Mouse (Mus musculus) stomach, postnatal 0 days (tissue): ENCODE measurements around the gene Cdkn1a. TPM values are rescaled to one million over a fixed set of nuclear protein-coding genes. Genes with fewer than 3 reads are reported as not detected.

Experiments
- ATAC-seq: fragments of 200-750 bp; cut with Nextera tagmentation; 2 replicates; pipeline ENCODE4 v1.8.0; 2017; ENCODE audit not compliant: low FRiP score, low TSS enrichment
- DNase-seq: peaks from one replicate; pipeline ENCODE4 v3.0.0-alpha.2; 2016; ENCODE audit warnings: low spot score
- H3K27ac ChIP-seq: fragments of 300-500 bp; sonication (generic); replicated peaks from 2 replicates; pipeline ENCODE4 v1.5.1; 2014; ENCODE audit warnings: mild to moderate bottlenecking, control low read depth
- H3K27me3 ChIP-seq: fragments of 300-500 bp; sonication (generic); 2 replicates; pipeline ENCODE4 v1.6.1; 2014; ENCODE audit warnings: low read length; ENCODE audit not compliant: control insufficient read depth, insufficient read depth
- H3K36me3 ChIP-seq: fragments of 300-500 bp; sonication (generic); 2 replicates; pipeline ENCODE4 v1.6.1; 2014; ENCODE audit warnings: low read length, mixed read lengths; ENCODE audit not compliant: control insufficient read depth, insufficient read depth
- H3K4me1 ChIP-seq: fragments of 300-500 bp; sonication (generic); replicated peaks from 2 replicates; pipeline ENCODE4 v1.6.1; 2014; ENCODE audit warnings: antibody characterized with exemption; ENCODE audit not compliant: control insufficient read depth, insufficient read depth
- H3K4me2 ChIP-seq: fragments of 300-500 bp; sonication (generic); replicated peaks from 2 replicates; pipeline ENCODE4 v1.6.1; 2014; ENCODE audit warnings: low read depth, mild to moderate bottlenecking, control low read depth, moderate library complexity
- H3K4me3 ChIP-seq: fragments of 300-500 bp; sonication (generic); 2 replicates; pipeline ENCODE4 v1.5.1; 2014; ENCODE audit warnings: low read depth, low read length, control low read depth
- H3K9ac ChIP-seq: fragments of 300-500 bp; sonication (generic); 2 replicates; pipeline ENCODE4 v1.6.1; 2014; ENCODE audit warnings: mild to moderate bottlenecking, low read length, control low read depth, mixed read lengths
- H3K9me3 ChIP-seq: fragments of 300-500 bp; sonication (generic); 2 replicates; pipeline ENCODE4 v1.6.1; 2016; ENCODE audit warnings: low read length; ENCODE audit not compliant: control insufficient read depth
- CTCF ChIP-seq: IDR thresholded peaks from 2 replicates; pipeline ENCODE4 v1.5.1; 2016; ENCODE audit warnings: antibody characterized with exemption, low read depth, mild to moderate bottlenecking, moderate library complexity
- EP300 ChIP-seq: optimal IDR thresholded peaks from 2 replicates; pipeline ENCODE3; 2016; ENCODE audit warnings: antibody characterized with exemption
- WGBS: fragments of 180-500 bp; shearing (Covaris S2); extraction: QIAGEN DNeasy Blood & Tissue Kit; methylation state at CpG from one replicate; pipeline ENCODE4 v1.1.7; 2014; 5-methylcytosine and 5-hydroxymethylcytosine counted together
- polyA plus RNA-seq: library from polyadenylated mRNA; unstranded; fragments of >200 nt; fragmentation: Nextera tagmentation; extraction: Ambion mirVana; gene quantifications from 2 replicates; pipeline ENCODE4 v1.2.1, GENCODE M21; 2015

Cdkn1a gene
- polyA plus RNA-seq, 1 experiment from 2014 or later: 484 TPM

DNA sequence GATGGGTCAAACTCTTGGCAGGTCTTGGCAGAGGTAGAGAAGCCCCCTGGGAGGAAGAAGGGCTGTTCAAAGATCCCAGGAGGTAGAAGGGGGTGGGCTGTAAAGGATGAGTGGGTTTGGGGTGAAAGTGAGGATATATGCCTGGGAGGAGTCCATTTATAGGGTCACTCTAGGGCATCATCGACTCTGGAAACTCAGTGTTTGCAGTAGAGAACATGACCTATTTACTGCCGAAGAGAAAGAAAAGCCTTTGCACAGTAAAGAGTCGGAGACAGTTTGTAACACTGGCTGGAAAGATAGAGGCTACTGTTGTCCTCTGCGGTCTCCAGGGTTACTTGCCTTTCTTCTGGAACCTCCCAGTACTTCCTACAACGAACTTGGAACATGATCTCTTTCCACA lies 17.5 kb upstream of the Cdkn1a start:
- no peaks in the 10 kb centered on the region for H3K36me3 ChIP-seq
- H3K9me3 ChIP-seq: no peaks in the 10 kb centered on the region
- DNase-seq: no peak
- no peak for TF ChIP-seq CTCF
- no peak for TF ChIP-seq EP300
- peaks cover 7% of the 10 kb centered on the region for H3K4me1 ChIP-seq
- WGBS: 40% methylated on average over 5 of the region's 5 CpGs
- H3K27me3 ChIP-seq: no peaks in the 10 kb centered on the region
- H3K4me2 ChIP-seq: 0 out of 2 replicates have a peak overlapping the region, but pooled peaks have one; percentile 8
- H3K27ac ChIP-seq: no peak overlapping the region
- ATAC-seq: no peak
- H3K4me3 ChIP-seq: no peak overlapping the region
- no peak overlapping the region for H3K9ac ChIP-seq

DNA sequence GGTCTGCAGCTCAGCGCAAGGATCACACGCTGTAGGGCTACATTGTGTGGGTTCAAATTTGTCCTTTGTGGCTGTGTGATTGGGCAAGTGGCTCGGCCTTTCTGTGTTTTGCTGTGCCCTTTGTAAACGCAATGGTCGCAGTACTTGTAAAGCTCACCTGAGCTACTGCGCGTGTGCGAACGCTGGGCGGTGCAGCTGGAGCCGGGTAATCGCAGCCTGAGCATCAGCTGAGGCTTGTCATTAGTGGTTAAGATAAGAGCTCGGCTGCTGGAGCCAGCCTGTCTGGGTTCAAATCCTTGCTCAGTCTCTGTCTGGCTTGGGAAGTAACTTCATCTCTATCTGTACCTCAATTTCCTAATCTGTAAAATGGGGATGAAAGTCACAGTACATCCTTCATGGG lies 16.7 kb upstream of the Cdkn1a start:
- ATAC-seq: 0 out of 2 replicates have a peak, but pooled peaks have one; percentile 18

DNA sequence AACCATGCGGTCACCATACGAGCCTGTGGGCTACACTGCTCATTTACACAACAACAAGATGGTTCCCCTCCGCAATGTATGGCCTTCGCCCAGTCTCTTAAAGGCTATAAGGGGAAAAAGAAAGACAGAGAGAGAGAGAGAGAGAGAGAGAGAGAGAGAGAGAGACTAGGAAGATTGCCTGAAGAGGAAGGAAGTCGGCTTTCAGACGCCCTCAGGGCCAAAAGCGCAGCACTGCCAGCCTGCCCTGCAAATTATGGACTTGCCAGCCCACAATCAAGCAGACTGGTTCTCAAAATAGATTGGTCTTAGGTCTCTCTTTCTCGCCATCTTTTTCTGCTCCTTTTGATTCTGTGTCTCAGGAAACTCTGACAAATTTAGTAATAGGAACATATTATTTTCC lies 14.5 kb upstream of the Cdkn1a start:
- no peak overlapping the region for H3K9ac ChIP-seq
- DNase-seq: no peak
- no peak overlapping the region for H3K4me3 ChIP-seq
- no peaks in the 10 kb centered on the region for H3K27me3 ChIP-seq
- WGBS: 87% methylated on average over 8 of the region's 8 CpGs
- H3K4me2 ChIP-seq: no peak overlapping the region
- H3K27ac ChIP-seq: no peak overlapping the region
- H3K36me3 ChIP-seq: no peaks in the 10 kb centered on the region
- TF ChIP-seq EP300: no peak
- no peak for TF ChIP-seq CTCF
- H3K9me3 ChIP-seq: no peaks in the 10 kb centered on the region
- no peak for ATAC-seq
- H3K4me1 ChIP-seq: peaks cover 7% of the 10 kb centered on the region

More for the DNA sequence above, 16.7 kb upstream of the Cdkn1a start:
- peaks cover 7% of the 10 kb centered on the region for H3K4me1 ChIP-seq
- peak; percentile 61 for DNase-seq
- H3K9me3 ChIP-seq: no peaks in the 10 kb centered on the region
- no peak for TF ChIP-seq EP300
- TF ChIP-seq CTCF: no peak
- no peak overlapping the region for H3K4me3 ChIP-seq
- H3K4me2 ChIP-seq: no peak overlapping the region
- WGBS: 69% methylated on average over 13 of the region's 13 CpGs
- H3K36me3 ChIP-seq: no peaks in the 10 kb centered on the region
- H3K9ac ChIP-seq: no peak overlapping the region
- H3K27me3 ChIP-seq: no peaks in the 10 kb centered on the region
- no peak overlapping the region for H3K27ac ChIP-seq

DNA sequence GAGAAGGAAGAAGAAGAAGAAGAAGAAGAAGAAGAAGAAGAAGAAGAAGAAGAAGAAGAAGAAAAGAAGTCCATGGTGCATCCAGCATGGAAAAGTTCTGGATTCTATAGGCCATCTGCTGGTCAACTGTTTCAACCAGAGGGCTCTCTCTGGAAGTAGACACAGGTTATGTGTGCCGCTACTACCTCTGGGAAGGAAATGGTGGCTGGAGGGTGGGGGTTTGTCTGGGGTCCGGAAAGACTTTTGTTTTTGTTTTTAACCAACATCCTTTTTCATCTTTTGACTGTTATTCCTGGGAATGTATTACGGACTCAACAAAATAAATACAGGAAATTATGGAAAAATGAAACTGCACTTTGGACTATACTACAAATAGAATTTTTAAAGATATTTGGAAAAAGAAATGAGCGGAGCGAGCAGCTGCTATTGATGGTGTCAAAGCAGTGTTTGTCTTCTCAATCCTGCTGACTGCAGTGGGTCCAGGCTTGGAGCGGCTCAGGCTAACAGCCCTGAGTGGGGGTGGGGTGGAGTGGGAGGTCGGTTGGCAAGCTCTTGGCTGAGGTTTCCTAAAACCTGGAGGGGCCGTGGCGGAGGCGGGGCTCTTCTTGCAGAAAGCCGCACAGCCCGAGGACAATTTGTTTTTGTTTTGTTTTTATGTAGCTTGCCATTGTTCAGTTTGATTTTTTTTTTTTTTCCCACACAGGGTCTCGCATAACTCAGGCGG lies 12.8 kb upstream of the Cdkn1a start:
- DNase-seq: peak; percentile 47
- no peaks in the 10 kb centered on the region for H3K36me3 ChIP-seq
- H3K27me3 ChIP-seq: no peaks in the 10 kb centered on the region
- no peak for ATAC-seq
- no peak for TF ChIP-seq EP300
- TF ChIP-seq CTCF: 0 out of 2 replicates have a peak, but pooled peaks have one; percentile 16
- peak overlapping the region; percentile 45; the same call in 1 of the 2 replicates for H3K27ac ChIP-seq
- peak overlapping the region; percentile 29 for H3K4me3 ChIP-seq
- H3K4me1 ChIP-seq: peaks cover 6% of the 10 kb centered on the region
- H3K9ac ChIP-seq: peak overlapping the region; percentile 48
- H3K4me2 ChIP-seq: peak overlapping the region; percentile 60
- no peaks in the 10 kb centered on the region for H3K9me3 ChIP-seq
- 12% methylated on average over 14 of the region's 14 CpGs for WGBS

DNA sequence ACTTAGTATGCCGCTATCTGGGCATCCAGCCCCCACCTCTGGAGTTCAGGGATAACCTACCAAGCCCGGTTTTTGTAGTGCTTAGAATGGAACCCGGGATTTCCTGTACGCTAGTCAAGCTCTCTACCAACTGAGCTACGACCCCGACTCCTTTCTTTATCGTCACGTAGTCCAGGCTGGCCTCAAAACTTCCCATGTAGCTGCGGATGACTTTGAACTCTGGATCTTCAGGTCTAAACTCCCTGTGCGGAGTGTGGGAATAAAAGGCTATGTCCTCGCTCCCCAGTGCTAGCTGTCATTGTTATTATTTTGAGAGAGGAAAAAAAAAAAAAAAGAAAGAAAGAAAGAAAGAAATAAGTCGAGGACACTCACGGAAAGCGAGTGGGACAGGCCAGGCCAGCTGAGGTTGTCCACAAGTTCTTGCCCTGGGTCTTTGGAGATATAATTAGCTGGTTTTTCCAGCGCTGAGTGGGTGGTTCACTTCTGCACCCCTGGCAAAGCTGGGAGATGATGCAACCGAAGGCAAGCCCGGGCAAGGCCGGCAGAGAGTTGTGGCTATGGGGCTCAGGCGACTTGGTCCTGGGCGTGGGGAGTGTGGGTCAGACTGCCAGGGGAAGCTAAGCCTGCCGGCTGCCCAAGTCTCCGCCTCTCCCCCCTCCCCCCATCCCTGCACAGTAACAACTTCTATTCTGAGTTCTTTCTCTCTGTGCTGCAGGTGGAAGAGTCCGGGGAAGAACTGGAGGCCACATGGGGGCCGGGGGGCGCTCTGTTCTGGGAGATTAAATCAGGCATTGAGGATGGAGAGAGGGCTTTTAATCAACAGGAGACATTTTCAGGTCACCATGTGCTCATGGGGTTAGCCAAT lies 12.0 kb upstream of the Cdkn1a start:
- peak; percentile 69 for DNase-seq
- peak overlapping the region; percentile 60 for H3K4me2 ChIP-seq
- H3K36me3 ChIP-seq: no peaks in the 10 kb centered on the region
- no peaks in the 10 kb centered on the region for H3K9me3 ChIP-seq
- H3K27ac ChIP-seq: peak overlapping the region; percentile 49
- no peaks in the 10 kb centered on the region for H3K27me3 ChIP-seq
- 11% methylated on average over 25 of the region's 25 CpGs for WGBS
- peaks cover 3% of the 10 kb centered on the region for H3K4me1 ChIP-seq
- ATAC-seq: peak; percentile 75
- H3K9ac ChIP-seq: peak overlapping the region; percentile 48
- TF ChIP-seq CTCF (no peak), EP300 (peak; percentile 37)
- H3K4me3 ChIP-seq: peak overlapping the region; percentile 29
